Mouse (Mus musculus) midbrain, postnatal 0 days (tissue): Measurements from ENCODE around the gene Nfib. TPM values are rescaled to one million over a fixed set of nuclear protein-coding genes. Genes with fewer than 3 reads are reported as not detected.
A peak's percentile ranks its signal among the peaks of the same experiment; 100 is the strongest.

Experiments
- ATAC-seq: fragments of 200-750 bp; cut with Nextera tagmentation; 2 replicates; pipeline ENCODE4 v1.8.0; 2017; ENCODE audit warnings: moderate number of reproducible peaks, mild to moderate bottlenecking, moderate TSS enrichment, moderate library complexity; ENCODE audit not compliant: low FRiP score
- DNase-seq: peaks from one replicate; pipeline ENCODE4 v3.0.0-alpha.2; 2015; ENCODE audit warnings: low spot score
- H3K27ac ChIP-seq: fragments of 300-500 bp; sonication (generic); 2 replicates; pipeline ENCODE4 v1.5.1; 2014; ENCODE audit warnings: low read depth, mild to moderate bottlenecking, low read length, mixed read lengths
- H3K27me3 ChIP-seq: fragments of 300-500 bp; sonication (generic); 2 replicates; pipeline ENCODE4 v1.6.1; 2014; ENCODE audit warnings: low read length, control low read depth, mixed read lengths; ENCODE audit not compliant: insufficient read depth
- H3K36me3 ChIP-seq: fragments of 300-500 bp; sonication (generic); 2 replicates; pipeline ENCODE4 v1.6.1; 2014; ENCODE audit warnings: low read length, control low read depth, mixed read lengths; ENCODE audit not compliant: insufficient read depth
- H3K4me1 ChIP-seq: fragments of 300-500 bp; sonication (generic); 2 replicates; pipeline ENCODE4 v1.6.1; 2014; ENCODE audit warnings: mild to moderate bottlenecking, control low read depth, antibody characterized with exemption, low read length, mixed read lengths; ENCODE audit not compliant: insufficient read depth
- H3K4me2 ChIP-seq: fragments of 300-500 bp; sonication (generic); 2 replicates; pipeline ENCODE4 v1.6.1; 2014; ENCODE audit warnings: low read depth, mild to moderate bottlenecking, low read length, mixed read lengths; ENCODE audit not compliant: poor library complexity, severe bottlenecking
- H3K4me3 ChIP-seq: fragments of 300-500 bp; sonication (generic); 2 replicates; pipeline ENCODE4 v1.5.1; 2014; ENCODE audit warnings: low read depth, mild to moderate bottlenecking, low read length, moderate library complexity
- H3K9ac ChIP-seq: fragments of 300-500 bp; sonication (generic); replicated peaks from 2 replicates; pipeline ENCODE4 v1.6.1; 2014; ENCODE audit warnings: mild to moderate bottlenecking, low read length, moderate library complexity, mixed read lengths; ENCODE audit not compliant: poor library complexity, severe bottlenecking
- H3K9me3 ChIP-seq: fragments of 300-500 bp; sonication (generic); 2 replicates; pipeline ENCODE4 v1.6.1; 2016; ENCODE audit warnings: low read length, control low read depth
- CTCF ChIP-seq: IDR thresholded peaks from 2 replicates; pipeline ENCODE4 v1.5.1; 2016; ENCODE audit warnings: antibody characterized with exemption, mild to moderate bottlenecking
- WGBS: fragments of 180-500 bp; shearing (Covaris S2); extraction: QIAGEN DNeasy Blood & Tissue Kit; methylation state at CpG from one replicate; pipeline ENCODE4 v1.1.7; 2014; 5-methylcytosine and 5-hydroxymethylcytosine counted together
- polyA plus RNA-seq: library from polyadenylated mRNA; unstranded; fragments of >200 nt; fragmentation: Nextera tagmentation; extraction: Ambion mirVana; gene quantifications from 2 replicates; pipeline ENCODE4 v1.2.1, GENCODE M21; 2015
- total RNA-seq: library from RNA; depleted of rRNA; stranded (reverse); fragments of >200 nt; gene quantifications from 2 replicates; pipeline ENCODE4 v1.2.3, GENCODE M21; 2014

Gene Nfib
- total and polyA plus RNA-seq, 2 experiments from 2014 or later = 27.7 to 62.8 TPM

GRCm38 (mm10) chr4:82643022-82643733 is 62.4 kb downstream of the Nfib start:
- Histone ChIP-seq H3K4me2 (no peak overlapping the region), H3K4me1 (no peaks in the 10 kb centered on the region), H3K9ac (no peak overlapping the region), H3K36me3 (no peaks in the 10 kb centered on the region), H3K27me3 (no peaks in the 10 kb centered on the region), H3K27ac (no peak overlapping the region), H3K9me3 (no peaks in the 10 kb centered on the region), H3K4me3 (no peak overlapping the region)
- peak; percentile 82 for DNase-seq
- ATAC-seq = peak; percentile 65
- WGBS = 48% methylated on average over 6 of the region's 6 CpGs
- TF ChIP-seq CTCF = peak; percentile 81

DNA sequence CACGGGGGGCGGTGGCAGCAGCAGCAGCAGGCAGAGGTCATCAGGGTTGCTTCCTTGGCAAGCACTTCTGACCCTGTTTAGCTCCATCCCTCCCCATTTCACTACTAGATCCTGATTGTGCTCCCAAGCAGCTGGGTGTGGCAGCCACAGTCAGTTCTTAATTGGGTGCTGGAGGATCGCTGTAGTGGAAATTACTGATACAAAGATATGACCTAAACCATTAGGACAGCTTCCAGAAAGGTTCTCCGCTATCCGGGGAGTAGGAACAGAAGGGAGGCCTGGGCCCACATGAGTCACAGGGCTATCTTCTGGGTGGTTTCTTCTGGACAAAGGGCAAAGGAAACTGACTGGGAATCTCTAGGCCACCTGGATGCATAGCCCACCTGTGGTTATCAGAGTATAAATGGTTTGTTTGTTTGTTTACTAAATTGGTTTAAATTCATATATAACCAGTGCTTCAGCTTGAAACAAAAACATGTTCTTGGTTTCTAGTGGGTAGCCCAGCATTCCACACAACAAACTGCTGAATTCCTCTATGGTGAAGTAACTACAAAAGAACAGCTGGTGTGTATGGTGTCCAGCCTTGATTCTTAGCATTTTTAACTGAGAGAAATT is 64.4 kb downstream of the Nfib start:
- Histone ChIP-seq H3K4me1 (no peaks in the 10 kb centered on the region), H3K27me3 (no peaks in the 10 kb centered on the region), H3K36me3 (no peaks in the 10 kb centered on the region), H3K9ac (no peak overlapping the region), H3K27ac (no peak overlapping the region), H3K4me2 (no peak overlapping the region), H3K9me3 (no peaks in the 10 kb centered on the region), H3K4me3 (no peak overlapping the region)
- DNase-seq (no peak), ATAC-seq (no peak)
- TF ChIP-seq CTCF = no peak
- WGBS = 95% methylated on average over 5 of the region's 5 CpGs

DNA sequence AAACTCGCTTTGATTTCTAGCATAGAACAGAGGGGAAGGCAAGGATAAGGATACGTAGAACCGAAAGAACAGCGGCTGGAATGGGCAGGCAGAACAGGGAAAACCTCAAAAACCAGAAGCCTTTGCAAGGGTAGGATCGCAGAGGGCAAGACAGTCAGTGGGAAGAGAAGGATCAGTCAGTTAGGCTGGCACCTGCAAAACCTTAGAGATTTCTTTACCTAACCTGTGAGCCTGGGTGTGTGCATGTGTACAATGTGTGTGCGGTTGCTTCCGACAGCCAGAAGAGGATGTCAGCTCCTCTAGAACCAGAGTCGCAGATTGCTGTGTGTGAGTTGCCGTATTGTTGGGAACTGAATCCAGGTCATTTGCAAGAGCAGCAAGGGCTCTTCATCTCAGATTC is 67.3 kb downstream of the Nfib start:
- Histone ChIP-seq H3K9me3 (no peaks in the 10 kb centered on the region), H3K36me3 (no peaks in the 10 kb centered on the region), H3K4me3 (no peak overlapping the region), H3K4me1 (no peaks in the 10 kb centered on the region), H3K4me2 (no peak overlapping the region), H3K27me3 (no peaks in the 10 kb centered on the region), H3K27ac (no peak overlapping the region), H3K9ac (no peak overlapping the region)
- DNase-seq = no peak
- no peak for TF ChIP-seq CTCF
- WGBS = 91% methylated on average over 9 of the region's 9 CpGs
- no peak for ATAC-seq

DNA sequence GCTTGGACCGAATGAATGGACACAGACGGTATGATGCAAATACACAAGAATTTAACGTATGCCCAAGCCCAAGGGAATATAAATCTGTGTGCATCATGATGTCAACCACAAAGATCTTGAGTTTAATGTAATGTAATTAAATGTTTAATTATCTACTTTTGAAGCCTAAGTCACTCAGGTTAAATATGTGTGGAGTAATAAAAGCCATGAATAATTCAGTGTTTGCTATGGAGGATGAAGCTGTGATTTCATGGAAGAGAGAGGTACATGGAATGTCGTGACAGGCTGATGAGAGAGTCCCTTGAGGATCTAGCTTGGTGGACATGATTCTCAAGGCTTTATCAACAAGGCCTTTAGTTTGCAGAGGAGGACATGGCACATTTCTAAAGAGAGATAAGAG is 67.9 kb downstream of the Nfib start:
- Histone ChIP-seq H3K9ac (no peak overlapping the region), H3K27me3 (no peaks in the 10 kb centered on the region), H3K4me3 (no peak overlapping the region), H3K4me2 (no peak overlapping the region), H3K36me3 (no peaks in the 10 kb centered on the region), H3K4me1 (no peaks in the 10 kb centered on the region), H3K9me3 (no peaks in the 10 kb centered on the region), H3K27ac (no peak overlapping the region)
- no peak for TF ChIP-seq CTCF
- no peak for DNase-seq
- 72% methylated on average over 4 of the region's 4 CpGs for WGBS
- ATAC-seq = no peak

DNA sequence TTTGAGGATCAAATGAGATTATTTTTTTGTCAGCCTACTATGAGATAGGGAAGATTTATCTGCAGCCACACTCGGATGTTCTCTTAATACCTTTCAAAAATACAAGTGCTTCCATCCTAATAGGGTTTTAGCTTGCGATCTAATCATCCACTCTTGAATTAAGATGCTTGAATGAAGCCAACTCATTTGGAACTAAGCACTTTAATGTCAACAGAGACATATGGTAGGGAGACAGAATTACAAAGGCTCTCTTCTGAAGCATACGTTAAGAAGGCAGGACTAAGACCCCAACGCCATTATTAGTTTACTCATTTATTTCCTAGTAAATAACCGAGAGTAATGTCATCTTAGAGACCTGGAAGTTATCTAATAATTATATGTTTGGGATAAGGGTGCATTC is 68.9 kb downstream of the Nfib start:
- Histone ChIP-seq H3K27me3 (no peaks in the 10 kb centered on the region), H3K4me2 (no peak overlapping the region), H3K9me3 (no peaks in the 10 kb centered on the region), H3K27ac (no peak overlapping the region), H3K9ac (no peak overlapping the region), H3K36me3 (no peaks in the 10 kb centered on the region), H3K4me3 (no peak overlapping the region), H3K4me1 (no peaks in the 10 kb centered on the region)
- ATAC-seq (no peak), DNase-seq (no peak)
- no peak for TF ChIP-seq CTCF
- 39% methylated on average over 5 of the region's 5 CpGs for WGBS

GRCm38 (mm10) chr4:82635881-82636280 is 69.7 kb downstream of the Nfib start:
- Histone ChIP-seq H3K27ac (no peak overlapping the region), H3K4me2 (no peak overlapping the region), H3K9me3 (no peaks in the 10 kb centered on the region), H3K4me3 (no peak overlapping the region), H3K9ac (no peak overlapping the region), H3K27me3 (no peaks in the 10 kb centered on the region), H3K36me3 (no peaks in the 10 kb centered on the region), H3K4me1 (no peaks in the 10 kb centered on the region)
- ATAC-seq (no peak), DNase-seq (peak; percentile 40)
- no peak for TF ChIP-seq CTCF
- 43% methylated on average over 5 of the region's 5 CpGs for WGBS
